Mouse (Mus musculus): Measurements from ENCODE around the gene Col4a5. TPM values are rescaled to one million over a fixed set of nuclear protein-coding genes. Genes with fewer than 3 reads are reported as not detected.
A peak's percentile ranks its signal among the peaks of the same experiment; 100 is the strongest.

Col4a5 gene
- total and polyA plus RNA-seq, 3 experiments, result not detected

DNA sequence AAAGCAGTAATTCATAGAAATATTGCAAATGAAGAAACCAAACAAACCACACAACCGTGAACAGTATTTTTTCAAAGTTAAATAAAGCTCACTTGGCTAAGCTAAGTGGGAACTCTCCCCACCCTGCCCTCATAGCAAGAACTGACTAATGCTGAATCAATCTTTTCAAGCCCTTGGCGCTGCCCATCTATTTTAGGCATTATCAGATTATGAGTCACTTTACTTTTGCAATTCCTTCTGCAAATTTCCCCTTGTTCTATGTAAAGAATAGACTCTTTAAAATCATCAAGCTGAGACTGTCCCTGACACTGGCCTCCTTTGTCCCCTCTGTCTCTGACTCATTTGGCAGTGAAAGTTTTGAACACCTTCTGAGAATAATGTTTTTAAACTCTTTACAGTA is 35.8 kb upstream of the Col4a5 start:
- H3K9ac ChIP-seq (ENCODE audit: insufficient read depth, low read depth), result no peak overlapping the region
- no peaks in the 10 kb centered on the region for H3K36me3 ChIP-seq (replicated peaks in 1 of 2; ENCODE audit: control insufficient read depth in 1 of 2, insufficient read depth in 1 of 2, low read length in 1 of 2)
- in situ Hi-C loops (cut with MboI; ENCODE audit: low pct_ligation_motif_present, low pct_unique_long_range_greater_than_20kb, low sequenced_read_pairs), result no loop called here
- dilution Hi-C loops (cut with MboI; ENCODE audit: extremely low pct_ligation_motif_present, extremely low pct_unique_long_range_greater_than_20kb, low sequenced_read_pairs), result no loop called here
- no peak overlapping the region for H3K4me2 ChIP-seq (ENCODE audit: insufficient read depth, low read depth, poor library complexity, severe bottlenecking)
- TF ChIP-seq ETS1 (conservative IDR thresholded peaks at IDR 0.05; ENCODE audit: low read depth, low read length), result 0 out of 2 replicates have a peak, but pooled peaks have one; percentile 32
- no peak for TF ChIP-seq BHLHE40 (IDR thresholded peaks at IDR 0.05; ENCODE audit: low read depth, low read length)
- peak; percentile 79; the same call in 1 of the 2 replicates for TF ChIP-seq MEF2A (IDR thresholded peaks at IDR 0.05; ENCODE audit: borderline replicate concordance, low read depth, low read length)
- TF ChIP-seq SIN3A (IDR thresholded peaks at IDR 0.05; ENCODE audit: low read length), result no peak
- TF ChIP-seq IRF4 (IDR thresholded peaks at IDR 0.05; ENCODE audit: low read depth, low read length), result peak; percentile 28; the same call in 1 of the 2 replicates
- H3K27ac ChIP-seq (ENCODE audit: insufficient read depth, low read depth), result no peak overlapping the region
- H3K27me3 ChIP-seq (replicated peaks), result no peaks in the 10 kb centered on the region
- no peaks in the 10 kb centered on the region for H3K79me2 ChIP-seq (replicated peaks; ENCODE audit: control insufficient read depth, extremely low read depth, insufficient read depth, poor library complexity, severe bottlenecking)
- H3K4me1 ChIP-seq (ENCODE audit: control insufficient read depth in 1 of 2, insufficient read depth in 2 of 2), result no peaks in the 10 kb centered on the region
- no peaks in the 10 kb centered on the region for H3K9me3 ChIP-seq (replicated peaks; ENCODE audit: low read length)
- no peak overlapping the region for H3K4me3 ChIP-seq (replicated peaks in 1 of 3; ENCODE audit: low read depth in 2 of 3, low read length in 2 of 3, poor library complexity in 1 of 3)
- DNase-seq (ENCODE audit: extremely low read depth), result peak; percentile 34

DNA sequence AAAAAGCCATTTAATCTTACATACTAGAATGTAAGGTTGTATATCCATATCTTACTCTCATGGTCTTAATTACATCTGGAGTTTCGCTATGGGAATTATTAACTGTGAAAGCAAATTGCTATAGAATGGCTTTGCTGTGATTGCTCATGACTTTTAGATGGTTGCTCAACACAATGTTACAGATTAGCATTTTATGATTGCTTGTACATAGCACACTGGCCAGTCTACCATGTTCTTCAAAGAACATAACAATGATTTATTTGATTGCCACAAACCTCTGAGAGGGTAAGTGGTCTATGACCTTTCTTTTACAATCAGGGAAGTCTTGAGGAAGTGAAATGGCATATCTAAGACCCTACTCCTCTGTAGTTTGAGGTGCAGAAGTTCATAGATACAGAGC is 27.2 kb upstream of the Col4a5 start:
- dilution Hi-C loops (cut with MboI; ENCODE audit: extremely low pct_ligation_motif_present, extremely low pct_unique_long_range_greater_than_20kb, low sequenced_read_pairs), result no loop called here
- in situ Hi-C loops (cut with MboI; ENCODE audit: low pct_ligation_motif_present, low pct_unique_long_range_greater_than_20kb, low sequenced_read_pairs), result no loop called here

DNA sequence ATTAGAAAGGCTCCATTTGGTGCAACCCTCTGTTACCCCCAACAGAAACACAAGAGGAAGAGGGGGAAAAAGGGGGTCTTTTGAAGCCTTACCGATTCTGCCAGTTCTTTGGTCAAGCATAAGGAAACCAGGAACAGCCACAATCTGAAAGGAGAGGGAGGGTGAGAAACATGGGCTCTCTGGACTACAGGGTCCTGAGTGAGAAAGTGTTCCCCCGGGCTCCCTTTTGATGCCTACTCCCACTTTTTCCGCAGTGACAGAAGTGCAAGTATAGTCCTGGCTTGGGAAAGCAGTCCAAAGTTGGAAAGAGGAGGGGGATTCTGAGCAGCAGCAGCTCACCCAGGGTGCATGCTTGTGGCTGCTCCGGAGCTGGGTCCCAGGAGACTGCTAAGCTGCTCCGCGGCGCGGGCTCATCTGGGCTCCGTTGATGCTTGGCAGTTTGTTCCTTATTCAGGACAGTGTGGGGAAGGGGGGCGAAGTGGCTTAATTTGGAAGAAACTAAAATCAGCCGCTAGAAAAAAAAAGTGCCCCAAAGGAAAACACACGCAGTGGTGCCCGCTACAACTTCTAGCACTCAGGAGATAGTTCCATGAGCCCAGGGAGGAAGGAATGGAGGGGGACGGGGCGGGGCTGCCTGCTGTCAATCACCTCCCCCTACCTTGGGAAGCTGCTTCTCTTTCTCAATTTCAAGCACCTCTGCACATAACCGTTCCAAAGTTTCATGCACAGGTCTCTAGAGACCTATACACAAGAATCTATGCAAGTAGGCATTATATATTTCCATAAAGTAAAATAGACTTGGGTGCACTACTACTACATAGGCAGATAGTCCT is 1.5 kb upstream of the Col4a5 start, which contains the start of gene Col4a6:
Col4a6 (minus strand) TSS at position 607 of the 833 bp plus-strand sequence.
- peak; percentile 0 for DNase-seq (ENCODE audit: extremely low read depth)
- Histone ChIP-seq H3K79me2 (replicated peaks; ENCODE audit: control insufficient read depth, extremely low read depth, insufficient read depth, poor library complexity, severe bottlenecking) (no peaks in the 10 kb centered on the region), H3K4me2 (ENCODE audit: insufficient read depth, low read depth, poor library complexity, severe bottlenecking) (peak within 1 kb of the TSS; percentile 88; the same call in 1 of the 2 replicates), H3K9me3 (replicated peaks; ENCODE audit: low read length) (no peaks in the 10 kb centered on the region), H3K4me1 (ENCODE audit: control insufficient read depth in 1 of 2, insufficient read depth in 2 of 2) (no peaks in the 10 kb centered on the region), H3K27ac (ENCODE audit: insufficient read depth, low read depth) (no peak within 1 kb of the TSS), H3K27me3 (replicated peaks) (no peaks in the 10 kb centered on the region), H3K9ac (ENCODE audit: insufficient read depth, low read depth) (no peak within 1 kb of the TSS), H3K36me3 (replicated peaks in 1 of 2; ENCODE audit: control insufficient read depth in 1 of 2, insufficient read depth in 1 of 2, low read length in 1 of 2) (no peaks in the 10 kb centered on the region), H3K4me3 (replicated peaks in 1 of 3; ENCODE audit: low read depth in 2 of 3, low read length in 2 of 3, poor library complexity in 1 of 3) (no peak within 1 kb of the TSS)
- in situ Hi-C loops (cut with MboI; ENCODE audit: low pct_ligation_motif_present, low pct_unique_long_range_greater_than_20kb, low sequenced_read_pairs) (no loop called here), dilution Hi-C loops (cut with MboI; ENCODE audit: extremely low pct_ligation_motif_present, extremely low pct_unique_long_range_greater_than_20kb, low sequenced_read_pairs) (no loop called here)
- TF ChIP-seq POLR2AphosphoS2 (IDR thresholded peaks at IDR 0.05; ENCODE audit: low read depth, low read length) (no peak), BHLHE40 (IDR thresholded peaks at IDR 0.05; ENCODE audit: low read depth, low read length) (no peak), USF2 (conservative IDR thresholded peaks at IDR 0.05; ENCODE audit: low read depth, low read length) (no peak), MYC (IDR thresholded peaks at IDR 0.05; ENCODE audit: low read depth, low read length) (no peak), JUND (conservative IDR thresholded peaks at IDR 0.05; ENCODE audit: low read depth, low read length) (no peak), CTCF (conservative IDR thresholded peaks at IDR 0.05 in 1 of 2, IDR thresholded peaks at IDR 0.05 in 1 of 2; ENCODE audit: low read depth in 2 of 2, low read length in 2 of 2) (no peak), ZNF384 (IDR thresholded peaks at IDR 0.05; ENCODE audit: low read depth, low read length) (no peak), PAX5 (IDR thresholded peaks at IDR 0.05; ENCODE audit: low read length) (no peak), USF1 (IDR thresholded peaks at IDR 0.05; ENCODE audit: low read depth, low read length) (no peak), TBP (conservative IDR thresholded peaks at IDR 0.05; ENCODE audit: low read depth, low read length) (no peak), SIN3A (IDR thresholded peaks at IDR 0.05; ENCODE audit: low read length) (no peak), MXI1 (IDR thresholded peaks at IDR 0.05; ENCODE audit: low read depth, low read length) (no peak), MAX (IDR thresholded peaks at IDR 0.05; ENCODE audit: low read length) (no peak)

More for the DNA sequence above, 27.2 kb upstream of the Col4a5 start:
- DNase-seq (ENCODE audit: extremely low read depth), result no peak
- H3K4me3 ChIP-seq (replicated peaks in 1 of 3; ENCODE audit: low read depth in 2 of 3, low read length in 2 of 3, poor library complexity in 1 of 3), result no peak overlapping the region
- TF ChIP-seq MAFK (IDR thresholded peaks at IDR 0.05; ENCODE audit: insufficient replicate concordance, low read length) (no peak), MYC (IDR thresholded peaks at IDR 0.05; ENCODE audit: low read depth, low read length) (no peak), ZNF384 (IDR thresholded peaks at IDR 0.05; ENCODE audit: low read depth, low read length) (no peak), MEF2A (IDR thresholded peaks at IDR 0.05; ENCODE audit: borderline replicate concordance, low read depth, low read length) (no peak), USF2 (conservative IDR thresholded peaks at IDR 0.05; ENCODE audit: low read depth, low read length) (no peak), GABPA (IDR thresholded peaks at IDR 0.05; ENCODE audit: insufficient replicate concordance, low read depth, low read length) (no peak), CTCF (conservative IDR thresholded peaks at IDR 0.05 in 1 of 2, IDR thresholded peaks at IDR 0.05 in 1 of 2; ENCODE audit: low read depth in 2 of 2, low read length in 2 of 2) (no peak)
- no peaks in the 10 kb centered on the region for H3K27me3 ChIP-seq (replicated peaks)
- no peaks in the 10 kb centered on the region for H3K9me3 ChIP-seq (replicated peaks; ENCODE audit: low read length)
- no peak overlapping the region for H3K27ac ChIP-seq (ENCODE audit: insufficient read depth, low read depth)
- H3K4me1 ChIP-seq (ENCODE audit: control insufficient read depth in 1 of 2, insufficient read depth in 2 of 2), result no peaks in the 10 kb centered on the region
- no peak overlapping the region for H3K9ac ChIP-seq (ENCODE audit: insufficient read depth, low read depth)
- no peak overlapping the region for H3K4me2 ChIP-seq (ENCODE audit: insufficient read depth, low read depth, poor library complexity, severe bottlenecking)
- H3K36me3 ChIP-seq (replicated peaks in 1 of 2; ENCODE audit: control insufficient read depth in 1 of 2, insufficient read depth in 1 of 2, low read length in 1 of 2), result no peaks in the 10 kb centered on the region
- no peaks in the 10 kb centered on the region for H3K79me2 ChIP-seq (replicated peaks; ENCODE audit: control insufficient read depth, extremely low read depth, insufficient read depth, poor library complexity, severe bottlenecking)

All from CH12.LX (cell line).